Mouse (Mus musculus) CH12.LX (cell line): ENCODE results near the gene Rps6kb2.

ENCODE experiments used
- BHLHE40 ChIP-seq: IDR thresholded peaks from 2 replicates; pipeline ENCODE4 v1.6.1; 2011; ENCODE audit warnings: mild to moderate bottlenecking, low read depth, low read length, improper control_type of control experiment
- CHD1 ChIP-seq: IDR thresholded peaks from 2 replicates; pipeline ENCODE4 v1.6.1; 2012; ENCODE audit warnings: low read depth, low read length, improper control_type of control experiment, inconsistent platforms
- CHD2 ChIP-seq: IDR thresholded peaks from 2 replicates; pipeline ENCODE4 v1.6.1; 2011; ENCODE audit warnings: low read length, improper control_type of control experiment
- CTCF ChIP-seq, 2 experiments: IDR thresholded peaks in 1 of 2; conservative IDR thresholded peaks in 1 of 2; 2 replicates each; pipeline ENCODE4 v1.5.1; 2011 to 2012; ENCODE audit warnings: low read depth in 2 of 2, low read length in 2 of 2, improper control_type of control experiment in 1 of 2, inconsistent platforms in 1 of 2, mild to moderate bottlenecking in 1 of 2, moderate library complexity in 1 of 2
- E2F4 ChIP-seq: IDR thresholded peaks from 2 replicates; pipeline ENCODE4 v1.6.1; 2011; ENCODE audit warnings: low read depth, low read length, improper control_type of control experiment; ENCODE audit not compliant: insufficient replicate concordance
- EP300 ChIP-seq: IDR thresholded peaks from 2 replicates; pipeline ENCODE4 v1.6.1; 2011; ENCODE audit warnings: low read length, improper control_type of control experiment
- KAT2A ChIP-seq: IDR thresholded peaks from 2 replicates; pipeline ENCODE4 v1.6.1; 2012; ENCODE audit warnings: low read length, improper control_type of control experiment, inconsistent platforms; ENCODE audit not compliant: insufficient replicate concordance
- MAX ChIP-seq: IDR thresholded peaks from 2 replicates; pipeline ENCODE4 v1.6.1; 2011; ENCODE audit warnings: low read length, improper control_type of control experiment
- NELFE ChIP-seq: IDR thresholded peaks from 2 replicates; pipeline ENCODE4 v1.6.1; 2011; ENCODE audit warnings: low read depth, low read length, improper control_type of control experiment
- POLR2A ChIP-seq: IDR thresholded peaks from 2 replicates; pipeline ENCODE4 v1.6.1; 2011; ENCODE audit warnings: low read depth, mild to moderate bottlenecking, improper control_type of control experiment, low read length
- ZMIZ1 ChIP-seq: IDR thresholded peaks from 2 replicates; pipeline ENCODE4 v1.6.1; 2012; ENCODE audit warnings: low read depth, mild to moderate bottlenecking, inconsistent platforms, low read length, improper control_type of control experiment

DNA sequence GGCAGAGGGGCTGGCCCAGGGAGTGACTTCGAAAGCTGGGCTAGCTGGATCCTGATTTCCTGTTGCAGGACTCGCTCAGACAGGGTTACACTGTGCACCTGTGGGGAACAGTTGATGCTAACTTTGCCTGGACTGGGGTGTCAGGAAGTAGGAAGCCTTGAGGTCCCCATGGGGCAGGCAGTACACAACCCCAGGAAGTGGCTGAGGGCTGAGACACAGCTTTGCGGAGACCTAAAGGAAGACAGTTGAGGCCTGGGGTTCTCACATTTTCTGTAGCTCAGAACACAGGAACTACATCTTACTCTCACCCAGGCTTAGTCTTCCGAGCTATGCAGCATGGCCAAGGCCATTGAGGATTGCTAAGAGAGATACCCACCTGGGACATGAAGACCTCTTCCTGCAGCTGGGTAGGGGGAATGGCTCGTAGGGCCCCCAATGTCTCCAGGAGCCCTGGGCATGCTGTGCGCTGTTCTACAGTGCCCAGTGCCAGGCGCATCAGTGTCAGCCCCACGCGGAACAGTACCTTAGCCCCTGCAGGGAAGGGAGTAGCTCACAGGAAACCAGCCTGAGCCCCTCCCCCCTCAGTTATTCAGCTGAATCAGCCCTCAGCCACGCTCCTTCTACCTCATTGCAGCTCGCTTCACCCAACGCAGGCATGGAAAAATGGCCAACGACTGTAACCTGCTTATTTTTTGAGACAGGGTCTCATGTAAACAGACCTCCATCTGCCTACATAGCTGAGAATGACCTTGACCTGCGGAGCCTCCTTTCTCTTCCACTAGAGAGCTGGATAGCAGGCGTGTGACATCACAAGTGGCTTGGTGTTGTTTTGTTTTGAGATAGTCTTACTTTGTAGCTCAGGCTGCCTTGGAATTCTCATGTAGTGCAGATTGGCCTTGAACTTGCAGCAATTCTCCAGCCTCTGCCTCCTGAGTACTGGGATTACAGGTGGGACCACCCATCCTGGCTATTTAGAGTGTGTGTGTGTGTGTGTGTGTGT lies 22.1 kb upstream of the Rps6kb2 start:
- TF ChIP-seq CTCF (conservative IDR thresholded peaks at IDR 0.05 in 1 of 2, IDR thresholded peaks at IDR 0.05 in 1 of 2; ENCODE audit: low read depth in 2 of 2, low read length in 2 of 2) (no peak), POLR2A (no peak), E2F4 (no peak), EP300 (no peak; the same call in 1 of the 2 replicates), KAT2A (no peak), BHLHE40 (no peak), NELFE (no peak), CHD2 (no peak), CHD1 (no peak), ZMIZ1 (no peak), MAX (no peak)
